In genomic region chr6:37375452-37375851, GRCm38 (mm10) we compare ENCODE assay signal across 11 mouse cellular contexts.
DNase-seq lines count a peak whose midpoint lies in the region; ATAC-seq and TF ChIP-seq lines count a peak whose summit lies in the region.
"Had no signal": no experiment of that assay in that cellular context is flagged by ENCODE, and none has a peak within 500 bp of the region (broad histone marks: within the 10 kb centered on the region; RNA-seq: fewer than 3 reads in every experiment).

No protein-coding gene starts in this region.

- no peak for ATAC-seq in midbrain, embryonic 14.5 days (ENCODE audit: low FRiP score, low TSS enrichment)
- ATAC-seq in midbrain, embryonic 11.5 days (ENCODE audit: low FRiP score): no peak
- ATAC-seq in heart, postnatal 0 days (ENCODE audit: insufficient read depth, low read depth): no peak
- ATAC-seq in neural tube, embryonic 14.5 days (ENCODE audit: low read depth): no peak; the same call in 1 of the 2 replicates

- TF ChIP-seq EP300 in heart, postnatal 0 days (IDR thresholded peaks at IDR 0.05; ENCODE audit: low read depth): no peak

- H3K4me1 ChIP-seq in midbrain, embryonic 14.5 days (ENCODE audit: control insufficient read depth, insufficient read depth, low read length): 0 out of 2 replicates have a peak, but pooled peaks cover 4% of the 10 kb centered on the region
- no peaks in the 10 kb centered on the region for H3K4me1 ChIP-seq in midbrain, embryonic 11.5 days (ENCODE audit: control insufficient read depth, insufficient read depth, low read length)
- 0 out of 2 replicates have a peak, but pooled peaks cover 16% of the 10 kb centered on the region for H3K4me1 ChIP-seq in heart, postnatal 0 days (ENCODE audit: control insufficient read depth, insufficient read depth)
- H3K4me1 ChIP-seq in neural tube, embryonic 14.5 days (ENCODE audit: control insufficient read depth, insufficient read depth, low read length): peaks cover 5% of the 10 kb centered on the region; the same call in 1 of the 2 replicates

- no peak for TF ChIP-seq CTCF in heart, postnatal 0 days (IDR thresholded peaks at IDR 0.05; ENCODE audit: low read depth)

- H3K27me3 ChIP-seq in midbrain, embryonic 14.5 days (ENCODE audit: control insufficient read depth, insufficient read depth, low read length): no peaks in the 10 kb centered on the region
- H3K27me3 ChIP-seq in midbrain, embryonic 11.5 days (ENCODE audit: control insufficient read depth, insufficient read depth, low read length): no peaks in the 10 kb centered on the region
- H3K27me3 ChIP-seq in heart, postnatal 0 days (ENCODE audit: control insufficient read depth, insufficient read depth, low read length): no peaks in the 10 kb centered on the region
- no peaks in the 10 kb centered on the region for H3K27me3 ChIP-seq in neural tube, embryonic 14.5 days (ENCODE audit: control insufficient read depth, insufficient read depth, low read length)
- H3K27me3 ChIP-seq: embryonic facial prominence, embryonic 15.5 days had no signal

- H3K9ac ChIP-seq in midbrain, embryonic 14.5 days (replicated peaks; ENCODE audit: low read length): no peak overlapping the region
- no peak overlapping the region for H3K9ac ChIP-seq in midbrain, embryonic 11.5 days (ENCODE audit: low read length)
- no peak overlapping the region for H3K9ac ChIP-seq in heart, postnatal 0 days (replicated peaks; ENCODE audit: low read depth, low read length)
- H3K9ac ChIP-seq in neural tube, embryonic 14.5 days (replicated peaks; ENCODE audit: low read depth, low read length): no peak overlapping the region
- H3K9ac ChIP-seq: embryonic facial prominence, embryonic 15.5 days had no signal

- no peak overlapping the region for H3K27ac ChIP-seq in midbrain, embryonic 14.5 days (replicated peaks; ENCODE audit: low read depth, low read length)
- no peak overlapping the region for H3K27ac ChIP-seq in midbrain, embryonic 11.5 days (ENCODE audit: low read depth, low read length)
- peak overlapping the region; percentile 20; the same call in 1 of the 2 replicates for H3K27ac ChIP-seq in heart, postnatal 0 days (ENCODE audit: low read depth)
- peak overlapping the region; percentile 29; the same call in 1 of the 2 replicates for H3K27ac ChIP-seq in neural tube, embryonic 14.5 days (ENCODE audit: low read depth, low read length)
- H3K27ac ChIP-seq: embryonic facial prominence, embryonic 15.5 days; left cerebral cortex, adult 2 months; macrophage had no signal

- WGBS in midbrain, embryonic 14.5 days: 46% methylated on average over 10 of the region's 10 CpGs
- 80% methylated on average over 10 of the region's 10 CpGs for whole genome bisulfite sequencing in midbrain, embryonic 11.5 days
- 52% methylated on average over 10 of the region's 10 CpGs for WGBS in heart, postnatal 0 days
- WGBS in neural tube, embryonic 14.5 days: 34% methylated on average over 10 of the region's 10 CpGs

- H3K4me2 ChIP-seq in midbrain, embryonic 14.5 days (ENCODE audit: low read length): no peak overlapping the region
- H3K4me2 ChIP-seq in midbrain, embryonic 11.5 days: no peak overlapping the region
- H3K4me2 ChIP-seq in heart, postnatal 0 days (ENCODE audit: low read depth, low read length): no peak overlapping the region
- no peak overlapping the region for H3K4me2 ChIP-seq in neural tube, embryonic 14.5 days (ENCODE audit: low read depth, low read length)
- H3K4me2 ChIP-seq: embryonic facial prominence, embryonic 15.5 days had no signal

- H3K36me3 ChIP-seq in midbrain, embryonic 14.5 days (ENCODE audit: control insufficient read depth, insufficient read depth, low read length): no peaks in the 10 kb centered on the region
- no peaks in the 10 kb centered on the region for H3K36me3 ChIP-seq in midbrain, embryonic 11.5 days (ENCODE audit: control insufficient read depth, insufficient read depth, low read length)
- H3K36me3 ChIP-seq in heart, postnatal 0 days (replicated peaks; ENCODE audit: control insufficient read depth, insufficient read depth, low read length): peaks cover 27% of the 10 kb centered on the region
- no peaks in the 10 kb centered on the region for H3K36me3 ChIP-seq in neural tube, embryonic 14.5 days (ENCODE audit: control insufficient read depth, insufficient read depth, low read length)

- no peaks in the 10 kb centered on the region for H3K9me3 ChIP-seq in midbrain, embryonic 14.5 days (ENCODE audit: control insufficient read depth, low read length)
- H3K9me3 ChIP-seq in midbrain, embryonic 11.5 days (ENCODE audit: control insufficient read depth, low read length): no peaks in the 10 kb centered on the region
- H3K9me3 ChIP-seq in heart, postnatal 0 days (replicated peaks; ENCODE audit: control insufficient read depth, low read length): no peaks in the 10 kb centered on the region
- H3K9me3 ChIP-seq in neural tube, embryonic 14.5 days (ENCODE audit: control insufficient read depth, low read length): no peaks in the 10 kb centered on the region

- no peak overlapping the region for H3K4me3 ChIP-seq in midbrain, embryonic 14.5 days (replicated peaks; ENCODE audit: low read depth, low read length)
- no peak overlapping the region for H3K4me3 ChIP-seq in midbrain, embryonic 11.5 days (ENCODE audit: low read depth, low read length)
- no peak overlapping the region for H3K4me3 ChIP-seq in heart, postnatal 0 days (ENCODE audit: low read depth, low read length)
- H3K4me3 ChIP-seq in neural tube, embryonic 14.5 days (ENCODE audit: low read depth, low read length): no peak overlapping the region
- H3K4me3 ChIP-seq: embryonic facial prominence, embryonic 15.5 days; left cerebral cortex, adult 2 months had no signal

- peak; percentile 25 for DNase-seq in gastrocnemius, adult 18-20 months (ENCODE audit: low spot score)
- no peak for DNase-seq in gastrocnemius, adult 8-10 months (ENCODE audit: low spot score in 2 of 2)
- DNase-seq in midbrain, embryonic 14.5 days: peak; percentile 46
- no peak for DNase-seq in midbrain, embryonic 11.5 days (ENCODE audit: low spot score, missing footprints)
- no peak for DNase-seq in heart, postnatal 0 days (ENCODE audit: low spot score)
- DNase-seq in spleen, postnatal 4 days (ENCODE audit: low spot score in 2 of 2): no peak
- no peak for DNase-seq in cerebellum, adult 11-12 months

Comparison
In these comparisons a context has a peak if more than half of its experiments do, and no peak if none do; other contexts are left out.
1. DNase-seq: peak in gastrocnemius, adult 18-20 months (single experiment) and midbrain, embryonic 14.5 days (single experiment); none in gastrocnemius, adult 8-10 months (0 of 2), midbrain, embryonic 11.5 days (single experiment), heart, postnatal 0 days (single experiment), spleen, postnatal 4 days (0 of 2) and cerebellum, adult 11-12 months (single experiment).
2. H3K27ac ChIP-seq: peak in heart, postnatal 0 days (single experiment) and neural tube, embryonic 14.5 days (single experiment); none in midbrain, embryonic 14.5 days (single experiment) and midbrain, embryonic 11.5 days (single experiment).